Mouse (Mus musculus): Measurements from ENCODE around the gene Ctnnbip1.

DNA sequence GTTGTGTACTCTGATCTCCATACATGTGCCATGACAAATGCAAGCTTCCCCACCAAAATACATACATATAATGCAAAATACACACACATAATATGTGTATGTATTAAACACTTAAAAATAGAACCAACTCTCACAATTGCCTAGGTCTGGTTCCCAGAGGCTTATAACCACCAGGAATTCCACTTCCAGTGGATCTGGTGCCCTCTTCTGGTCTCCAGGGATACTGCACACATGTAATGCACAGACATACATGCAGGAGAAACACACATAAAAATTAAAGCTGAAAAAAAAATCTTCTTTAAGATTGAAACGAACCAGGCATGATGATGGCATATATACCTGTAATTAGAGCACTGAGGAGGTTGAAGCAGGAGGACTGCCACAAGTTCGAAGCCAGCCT is 73.5 kb downstream of the Ctnnbip1 start:
- no peak for TF ChIP-seq CTCF (IDR thresholded peaks at IDR 0.05; ENCODE audit: control insufficient read depth, insufficient read depth, insufficient read length)
- TF ChIP-seq MAX (IDR thresholded peaks at IDR 0.05), result no peak
- TF ChIP-seq USF1 (IDR thresholded peaks at IDR 0.05; ENCODE audit: low read depth), result no peak

Data from C2C12 (cell line).